Comparison of ENCODE assay signal across 16 mouse cellular contexts in genomic region chr10:40630961-40631360, GRCm38 (mm10). TPM values are rescaled to one million over a fixed set of nuclear protein-coding genes. Genes with fewer than 3 reads are reported as not detected.
DNase-seq lines count a peak whose midpoint lies in the region; ATAC-seq and TF ChIP-seq lines count a peak whose summit lies in the region.
"Had no signal": no experiment of that assay in that cellular context is flagged by ENCODE, and none has a peak within 500 bp of the region (broad histone marks: within the 10 kb centered on the region; RNA-seq: fewer than 3 reads in every experiment).

No protein-coding gene starts in this region.

- no peak overlapping the region for H3K9ac ChIP-seq in kidney, embryonic 15.5 days
- 0 out of 2 replicates have a peak overlapping the region, but pooled peaks have one; percentile 35 for H3K9ac ChIP-seq in heart, embryonic 15.5 days
- H3K9ac ChIP-seq: embryonic facial prominence, embryonic 13.5 days; hindbrain, embryonic 13.5 days; limb, embryonic 13.5 days had no signal

- DNase-seq in gastrocnemius, adult 18-20 months (ENCODE audit: low spot score), result peak; percentile 37
- no peak for DNase-seq in gastrocnemius, postnatal 36 days
- DNase-seq in kidney, adult 18-20 months, result peak; percentile 74
- peak; percentile 76 to 83 for DNase-seq in kidney, postnatal 36 days
- DNase-seq in thymus, adult 2 months, result no peak
- DNase-seq: layer of hippocampus, postnatal 36 days; midbrain, embryonic 14.5 days; right cerebral cortex, postnatal 14 days had no signal

- H3K9me3 ChIP-seq in kidney, embryonic 15.5 days (replicated peaks), result no peaks in the 10 kb centered on the region
- no peaks in the 10 kb centered on the region for H3K9me3 ChIP-seq in heart, embryonic 15.5 days (replicated peaks)
- H3K9me3 ChIP-seq: embryonic facial prominence, embryonic 13.5 days; limb, embryonic 13.5 days had no signal

- H3K4me3 ChIP-seq in kidney, embryonic 15.5 days (replicated peaks), result no peak overlapping the region
- H3K4me3 ChIP-seq in heart, embryonic 15.5 days, result peak overlapping the region; percentile 47
- no peak overlapping the region for H3K4me3 ChIP-seq in thymus, adult 2 months (ENCODE audit: control insufficient read depth, insufficient read depth, low read length)
- H3K4me3 ChIP-seq: embryonic facial prominence, embryonic 13.5 days; hindbrain, embryonic 13.5 days; limb, embryonic 13.5 days had no signal

- TF ChIP-seq POLR2A in thymus, adult 2 months (IDR thresholded peaks at IDR 0.05; ENCODE audit: control insufficient read depth, extremely low read depth, insufficient read depth, low read length, poor library complexity), result no peak

- WGBS in kidney, embryonic 15.5 days, result 43% methylated on average over 9 of the region's 9 CpGs
- 65% methylated on average over 9 of the region's 9 CpGs for WGBS in heart, embryonic 15.5 days
- WGBS in thymus, adult 2 months, result 87% methylated on average over 9 of the region's 9 CpGs

- intact Hi-C loops in gastrocnemius, postnatal 36 days (cut with DNase I), result no loop called here

- no peak overlapping the region for H3K4me2 ChIP-seq in kidney, embryonic 15.5 days
- peak overlapping the region; percentile 59 for H3K4me2 ChIP-seq in heart, embryonic 15.5 days
- H3K4me2 ChIP-seq: embryonic facial prominence, embryonic 13.5 days; hindbrain, embryonic 13.5 days; limb, embryonic 13.5 days had no signal

- H3K36me3 ChIP-seq in kidney, embryonic 15.5 days, result no peaks in the 10 kb centered on the region
- H3K36me3 ChIP-seq in heart, embryonic 15.5 days, result no peaks in the 10 kb centered on the region
- no peaks in the 10 kb centered on the region for H3K36me3 ChIP-seq in thymus, adult 2 months (ENCODE audit: control insufficient read depth, insufficient read depth, low read length)
- H3K36me3 ChIP-seq: embryonic facial prominence, embryonic 13.5 days; hindbrain, embryonic 13.5 days; limb, embryonic 13.5 days had no signal

- H3K4me1 ChIP-seq in kidney, embryonic 15.5 days, result 0 out of 2 replicates have a peak, but pooled peaks cover 13% of the 10 kb centered on the region
- peaks cover 12% of the 10 kb centered on the region; the same call in 1 of the 2 replicates for H3K4me1 ChIP-seq in heart, embryonic 15.5 days (replicated peaks)
- no peaks in the 10 kb centered on the region for H3K4me1 ChIP-seq in thymus, adult 2 months (replicated peaks; ENCODE audit: control insufficient read depth, insufficient read depth, low read length)

- H3K27ac ChIP-seq in kidney, embryonic 15.5 days, result no peak overlapping the region
- H3K27ac ChIP-seq in heart, embryonic 15.5 days, result peak overlapping the region; percentile 91
- H3K27ac ChIP-seq in thymus, adult 2 months (ENCODE audit: control insufficient read depth, insufficient read depth, low read length), result no peak overlapping the region
- H3K27ac ChIP-seq: embryonic facial prominence, embryonic 13.5 days; hindbrain, embryonic 13.5 days; kidney, postnatal 0 days; limb, embryonic 13.5 days; macrophage had no signal

- no peaks in the 10 kb centered on the region for H3K27me3 ChIP-seq in kidney, embryonic 15.5 days
- no peaks in the 10 kb centered on the region for H3K27me3 ChIP-seq in heart, embryonic 15.5 days
- H3K27me3 ChIP-seq in thymus, adult 2 months (ENCODE audit: control insufficient read depth, insufficient read depth, low read length), result no peaks in the 10 kb centered on the region
- H3K27me3 ChIP-seq: embryonic facial prominence, embryonic 13.5 days; hindbrain, embryonic 13.5 days; limb, embryonic 13.5 days had no signal

- ATAC-seq in kidney, embryonic 15.5 days (replicated peaks; ENCODE audit: low FRiP score), result no peak
- no peak for ATAC-seq in heart, embryonic 15.5 days (replicated peaks; ENCODE audit: insufficient number of reproducible peaks, insufficient read depth, low FRiP score, low read depth)

- no peak for TF ChIP-seq CTCF in thymus, adult 2 months (IDR thresholded peaks at IDR 0.05; ENCODE audit: borderline replicate concordance, control insufficient read depth, extremely low read depth, insufficient read depth, low read length, poor library complexity)

RNA-seq across cellular contexts. Expression of gene Ddo, which starts 1.1 kb away (rescaled TPM):
- total RNA-seq in gastrocnemius, adult 18-20 months (2021), result 10 to 100 TPM; 19.9 to 20.8 TPM
- 10 to 100 TPM; 20.2 to 25.9 TPM for total RNA-seq in gastrocnemius, postnatal 36 days (2021)
- polyA plus RNA-seq in kidney, embryonic 15.5 days (2015; fragmentation: Nextera tagmentation; extraction: Ambion mirVana), result 0.28 and 0.53 TPM in 2 replicates
- polyA plus RNA-seq in heart, embryonic 15.5 days (2015; fragmentation: Nextera tagmentation; extraction: Ambion mirVana), result 20.9 and 22.5 TPM in 2 replicates
- 2.0 and 3.7 TPM in 2 replicates for polyA plus RNA-seq in thymus, adult 2 months (2012; rRNA removed)
- total RNA-seq: MEL had no signal
- polyA plus RNA-seq: macrophage had no signal

RNA-seq across cellular contexts. Expression of gene Mettl24, which starts 52.1 kb away (rescaled TPM):
- under 1 TPM; 0.14 to 0.66 TPM for total RNA-seq in gastrocnemius, adult 18-20 months (2021)
- total RNA-seq in gastrocnemius, postnatal 36 days (2021), result under 1 TPM; 0.49 to 0.71 TPM
- polyA plus RNA-seq in kidney, embryonic 15.5 days (2015; fragmentation: Nextera tagmentation; extraction: Ambion mirVana), result 2.4 and 2.9 TPM in 2 replicates
- polyA plus RNA-seq in heart, embryonic 15.5 days (2015; fragmentation: Nextera tagmentation; extraction: Ambion mirVana), result 2.9 and 3.0 TPM in 2 replicates
- polyA plus RNA-seq in thymus, adult 2 months (2012; rRNA removed), result 0.23 and 0.36 TPM in 2 replicates
- total RNA-seq: MEL had no signal
- polyA plus RNA-seq: macrophage had no signal

Comparison
In these comparisons a context has a peak if more than half of its experiments do, and no peak if none do; other contexts are left out.
1. DNase-seq: peak in gastrocnemius, adult 18-20 months (single experiment), kidney, adult 18-20 months (single experiment) and kidney, postnatal 36 days (2 of 2); none in gastrocnemius, postnatal 36 days (0 of 2) and thymus, adult 2 months (single experiment).